Mouse (Mus musculus) bone marrow macrophage, adult 2 months (primary cell): Measurements from ENCODE around the gene Tcfl5. TPM values are rescaled to one million over a fixed set of nuclear protein-coding genes. Genes with fewer than 3 reads are reported as not detected.

Source experiments
- H3K27ac ChIP-seq: 2 replicates; pipeline ENCODE4 v1.5.1; 2012; ENCODE audit warnings: low read depth, low read length; ENCODE audit not compliant: insufficient read depth
- H3K4me1 ChIP-seq: 2 replicates; pipeline ENCODE4 v1.6.1; 2012; ENCODE audit warnings: low read length; ENCODE audit not compliant: control insufficient read depth, insufficient read depth
- H3K4me3 ChIP-seq: 2 replicates; pipeline ENCODE4 v1.5.1; 2012; ENCODE audit warnings: mild to moderate bottlenecking, low read length, moderate library complexity; ENCODE audit not compliant: insufficient read depth
- CTCF ChIP-seq: IDR thresholded peaks from 2 replicates; pipeline ENCODE4 v1.5.1; 2012; ENCODE audit warnings: low read depth, mild to moderate bottlenecking, low read length, moderate library complexity
- POLR2A ChIP-seq: IDR thresholded peaks from 2 replicates; pipeline ENCODE4 v1.6.1; 2012; ENCODE audit warnings: mild to moderate bottlenecking, low read depth, low read length, borderline replicate concordance
- polyA plus RNA-seq: library from polyadenylated mRNA; stranded (reverse); fragments of >200 nt; gene quantifications from 2 replicates; pipeline ENCODE4 v1.2.4, GENCODE M21; 2012; ENCODE audit not compliant: missing spikeins, insufficient read depth, insufficient read length

The Tcfl5 gene
- polyA plus RNA-seq, 1 experiment: not detected

DNA sequence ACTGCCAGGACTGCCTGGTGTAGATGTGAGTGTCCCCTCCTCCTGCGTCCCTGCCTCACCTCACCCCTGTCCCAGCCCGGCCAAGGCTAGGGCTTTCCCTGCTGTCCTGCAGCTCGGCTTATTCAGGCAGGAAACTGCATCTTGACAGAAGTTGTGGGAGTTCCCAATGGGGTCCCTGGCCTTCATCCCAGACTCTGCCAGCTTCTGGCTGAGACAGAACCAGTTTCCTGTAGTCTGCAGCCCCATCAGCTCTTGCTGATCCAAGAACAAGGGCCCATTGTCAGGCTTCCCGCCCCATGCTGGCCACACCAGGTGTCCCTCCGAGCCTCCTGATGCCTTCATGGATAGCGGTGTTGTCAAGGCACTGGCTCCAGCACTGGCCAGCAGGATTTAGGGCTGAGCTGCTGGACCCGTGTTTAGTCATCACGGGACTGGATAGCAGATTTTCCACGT, 41.9 kb downstream of the Tcfl5 start:
- TF ChIP-seq POLR2A (no peak), CTCF (no peak)
- Histone ChIP-seq H3K4me1 (no peaks in the 10 kb centered on the region), H3K4me3 (no peak overlapping the region), H3K27ac (no peak overlapping the region)

- Histone ChIP-seq H3K4me3 (no peak overlapping the region), H3K4me1 (no peaks in the 10 kb centered on the region), H3K27ac (no peak overlapping the region)
- TF ChIP-seq POLR2A: no peak
- no peak for TF ChIP-seq CTCF
These were observed 44.3 kb downstream of the Tcfl5 start for GRCm38 (mm10) chr2:180598157-180598705.

GRCm38 (mm10) chr2:180597490-180597889, 45.0 kb downstream of the Tcfl5 start, which contains the start of gene Col9a3:
Col9a3 (plus strand) TSS chr2:180597790.
- H3K4me3 ChIP-seq: no peak within 1 kb of the TSS
- H3K4me1 ChIP-seq: no peaks in the 10 kb centered on the region
- H3K27ac ChIP-seq: no peak within 1 kb of the TSS
- TF ChIP-seq POLR2A (no peak), CTCF (no peak)

- no peak for TF ChIP-seq POLR2A
- no peak for TF ChIP-seq CTCF
- peak within 1 kb of the TSS; percentile 98 for H3K4me3 ChIP-seq
- peaks cover 6% of the 10 kb centered on the region for H3K4me1 ChIP-seq
- peak within 1 kb of the TSS; percentile 71 for H3K27ac ChIP-seq
These were observed 53.2 kb downstream of the Tcfl5 start, which contains the start of gene Ogfr for GRCm38 (mm10) chr2:180589123-180589831. Ogfr (plus strand) TSS chr2:180589245.

DNA sequence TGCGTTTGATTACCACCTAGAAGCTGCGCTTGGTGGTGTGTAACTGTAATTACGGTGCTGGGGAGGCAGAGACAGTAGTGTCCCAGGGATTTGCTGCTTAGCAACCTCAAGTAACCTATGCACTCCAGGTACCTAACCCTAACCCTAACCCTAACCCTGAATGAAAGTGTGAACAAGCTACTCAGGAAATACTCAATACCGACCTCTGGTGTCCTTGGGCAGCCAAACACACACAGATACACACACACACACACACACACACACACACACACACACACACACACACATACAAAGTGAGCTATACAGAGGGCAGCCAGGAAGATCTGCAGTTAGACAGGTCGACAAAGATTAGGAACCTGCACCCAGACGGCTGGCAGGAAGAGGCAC, 53.8 kb downstream of the Tcfl5 start:
- peaks cover 6% of the 10 kb centered on the region for H3K4me1 ChIP-seq
- no peak for TF ChIP-seq POLR2A
- no peak for TF ChIP-seq CTCF
- peak overlapping the region; percentile 51; the same call in 1 of the 2 replicates for H3K27ac ChIP-seq
- peak overlapping the region; percentile 98 for H3K4me3 ChIP-seq

DNA sequence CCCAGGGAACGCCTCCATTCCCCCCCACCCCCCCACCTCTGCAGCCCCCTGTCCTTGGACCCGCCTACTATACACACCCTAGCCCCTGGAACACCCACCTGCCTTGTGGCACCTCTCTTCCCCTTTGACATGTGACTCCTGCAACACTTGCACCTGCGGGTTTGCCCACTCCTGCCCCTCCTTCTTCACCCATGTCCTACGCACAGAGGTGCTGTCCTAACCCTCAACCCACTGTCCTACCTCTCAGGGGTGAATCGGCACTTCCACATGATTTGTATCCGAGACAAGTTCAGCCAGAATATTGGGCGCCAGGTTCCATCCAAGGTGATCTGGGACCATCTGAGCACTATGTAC, 59.4 kb downstream of the Tcfl5 start:
- Histone ChIP-seq H3K27ac (no peak overlapping the region), H3K4me3 (peak overlapping the region; percentile 92), H3K4me1 (peaks cover 25% of the 10 kb centered on the region)
- no peak for TF ChIP-seq CTCF
- no peak for TF ChIP-seq POLR2A

GRCm38 (mm10) chr2:180582481-180583153, 59.9 kb downstream of the Tcfl5 start:
- Histone ChIP-seq H3K4me3 (peak overlapping the region; percentile 92), H3K27ac (no peak overlapping the region), H3K4me1 (peaks cover 25% of the 10 kb centered on the region)
- TF ChIP-seq CTCF: peak; percentile 53; the same call in 1 of the 2 replicates
- TF ChIP-seq POLR2A: no peak

DNA sequence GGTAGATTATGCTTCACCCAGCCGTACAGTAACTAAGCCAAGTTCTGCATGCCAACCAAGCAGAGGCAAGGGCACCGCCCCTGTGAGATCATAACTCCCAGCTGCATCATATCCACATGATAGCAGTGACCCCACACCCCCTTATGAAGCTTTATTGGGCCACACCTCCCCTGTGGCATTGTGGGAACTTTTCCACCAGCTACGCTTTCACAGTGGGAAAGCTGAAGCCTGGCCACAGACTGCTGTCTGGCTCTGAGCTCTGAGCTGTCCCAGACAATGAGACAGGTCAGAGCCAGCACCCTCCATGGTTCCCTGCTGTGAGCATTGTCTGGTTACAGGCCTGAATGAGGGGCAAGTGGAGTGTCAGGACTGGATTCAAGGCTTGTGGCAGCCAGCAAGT, 61.5 kb downstream of the Tcfl5 start, which contains the start of gene Mrgbp:
TSS of gene Mrgbp (plus strand) at position 303 of the 400 bp plus-strand sequence.
- H3K4me1 ChIP-seq: peaks cover 25% of the 10 kb centered on the region
- peak within 1 kb of the TSS; percentile 28; the same call in 1 of the 2 replicates for H3K27ac ChIP-seq
- peak within 1 kb of the TSS; percentile 2; the same call in 1 of the 2 replicates for H3K4me3 ChIP-seq
- TF ChIP-seq CTCF: no peak
- no peak for TF ChIP-seq POLR2A

DNA sequence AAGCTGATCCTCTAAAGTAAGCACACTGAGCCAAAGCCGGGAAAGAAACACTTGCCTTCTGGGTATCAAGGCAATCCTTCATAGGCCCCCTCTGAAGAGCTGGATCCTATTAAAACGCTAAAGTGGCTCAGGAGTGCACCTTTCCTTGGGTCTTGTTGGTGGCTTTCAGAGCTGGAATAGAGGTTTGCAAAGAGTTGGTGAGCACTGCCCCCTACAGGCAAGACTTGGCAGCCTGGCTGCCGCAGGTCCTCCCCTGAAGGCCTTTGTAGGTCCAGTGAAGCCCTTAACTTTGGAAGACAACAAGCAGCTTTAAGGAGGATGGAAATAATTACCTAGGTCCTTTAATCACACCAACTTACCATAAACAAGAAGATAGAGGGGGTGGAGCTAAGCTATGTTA, 63.8 kb downstream of the Tcfl5 start:
- H3K27ac ChIP-seq: no peak overlapping the region
- peaks cover 25% of the 10 kb centered on the region for H3K4me1 ChIP-seq
- no peak overlapping the region for H3K4me3 ChIP-seq
- TF ChIP-seq POLR2A: no peak
- peak; percentile 87 for TF ChIP-seq CTCF

- TF ChIP-seq POLR2A (no peak), CTCF (no peak)
- H3K27ac ChIP-seq: no peak overlapping the region
- H3K4me1 ChIP-seq: peaks cover 15% of the 10 kb centered on the region
- H3K4me3 ChIP-seq: no peak overlapping the region
These were observed 66.0 kb downstream of the Tcfl5 start for GRCm38 (mm10) chr2:180576482-180576881.

Other genes with a start within 250 kb of the Tcfl5 start
- 35.7 and 36.4 TPM in 2 replicates for gene Slco4a1, start 186.5 kb downstream of the Tcfl5 start, polyA plus RNA-seq
- not detected in 2 replicates for gene Ntsr1, start 142.7 kb downstream of the Tcfl5 start, polyA plus RNA-seq
- 13.8 and 15.0 TPM in 2 replicates for gene Mrgbp, start 61.4 kb downstream of the Tcfl5 start, polyA plus RNA-seq
- 75.4 and 76.8 TPM in 2 replicates for gene Ogfr, start 53.5 kb downstream of the Tcfl5 start, polyA plus RNA-seq
- gene Col9a3, start 44.9 kb downstream of the Tcfl5 start, polyA plus RNA-seq: 0.28 and 1.8 TPM in 2 replicates
- 30.2 and 32.9 TPM in 2 replicates for gene Dido1, start 67.3 kb upstream of the Tcfl5 start, polyA plus RNA-seq
- 52.9 and 53.5 TPM in 2 replicates for gene Gid8, start 67.4 kb upstream of the Tcfl5 start, polyA plus RNA-seq
- 6.4 and 6.7 TPM in 2 replicates for gene Slc17a9, start 82.6 kb upstream of the Tcfl5 start, polyA plus RNA-seq
- gene Bhlhe23, start 134.2 kb upstream of the Tcfl5 start, polyA plus RNA-seq: not detected in 2 replicates